Mouse (Mus musculus) right cerebral cortex, adult 2 months (tissue): ENCODE measurements around the gene Vmn1r18.
A peak's percentile ranks its signal among the peaks of the same experiment; 100 is the strongest.
"Not testable (repeated sequence)": the region's sequence is repeated elsewhere in the genome, so short reads cannot be mapped to it uniquely, and the experiment has no call there.

Experiments
- DNase-seq, 2 experiments: peaks; one replicate each; pipeline ENCODE4 v3.0.0; 2021 to 2022; ENCODE audit warnings: low spot score in 2 of 2

Gene Vmn1r18

DNA sequence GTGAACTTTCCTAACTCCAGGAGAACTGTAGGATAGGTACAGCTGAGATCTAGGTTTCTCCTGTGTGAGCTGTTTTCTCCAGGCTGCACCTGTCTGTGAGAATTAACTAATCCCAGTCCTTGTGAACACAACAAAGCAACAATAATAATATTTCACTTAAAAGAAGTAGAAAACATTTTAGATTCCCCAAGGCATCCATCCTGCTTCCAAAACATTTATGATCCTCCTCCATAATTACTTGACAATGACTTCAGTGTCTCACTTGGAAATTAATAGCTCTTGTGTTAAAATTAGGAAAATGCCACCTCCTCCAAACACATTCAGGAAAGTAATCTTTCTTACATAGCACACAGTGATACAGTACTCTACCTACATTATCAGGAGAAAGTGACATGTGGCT is at the start of gene Vmn1r18:
Gene Vmn1r18, minus strand, starts transcription at position 101 of the 400 bp plus-strand sequence.
- DNase-seq: no peak

DNA sequence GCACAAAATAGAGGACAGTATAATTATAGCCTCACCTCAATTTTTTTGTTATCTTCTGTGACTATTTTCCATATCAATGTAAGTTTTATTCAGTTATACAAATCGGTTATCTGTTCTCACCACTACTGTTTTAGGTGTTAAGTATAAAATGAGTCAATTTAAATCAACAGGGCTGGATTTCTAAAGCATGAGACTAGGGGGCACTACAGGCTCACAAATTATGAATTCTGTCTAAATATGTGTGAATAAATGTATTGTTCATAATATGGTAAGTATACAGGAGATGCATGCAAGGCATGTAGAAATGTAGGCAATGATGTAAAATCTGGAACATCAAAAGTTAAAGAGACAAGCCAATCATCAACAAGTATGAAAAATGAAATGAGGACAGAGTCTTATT is 35.6 kb upstream of the Vmn1r18 start:
- peak; percentile 9 to 26 for DNase-seq

- DNase-seq: no peak
These were observed 33.0 kb upstream of the Vmn1r18 start, which contains the start of gene Vmn1r20 for GRCm38 (mm10) chr6:57428630-57429029. Vmn1r20 (plus strand) TSS chr6:57428930.

GRCm38 (mm10) chr6:57403480-57403879 is 7.9 kb upstream of the Vmn1r18 start, which contains the start of gene Vmn1r19:
Vmn1r19 (plus strand) TSS chr6:57403780.
- DNase-seq: not testable (repeated sequence)

GRCm38 (mm10) chr6:57367496-57367895 is 28.1 kb downstream of the Vmn1r18 start:
- no peak for DNase-seq

DNA sequence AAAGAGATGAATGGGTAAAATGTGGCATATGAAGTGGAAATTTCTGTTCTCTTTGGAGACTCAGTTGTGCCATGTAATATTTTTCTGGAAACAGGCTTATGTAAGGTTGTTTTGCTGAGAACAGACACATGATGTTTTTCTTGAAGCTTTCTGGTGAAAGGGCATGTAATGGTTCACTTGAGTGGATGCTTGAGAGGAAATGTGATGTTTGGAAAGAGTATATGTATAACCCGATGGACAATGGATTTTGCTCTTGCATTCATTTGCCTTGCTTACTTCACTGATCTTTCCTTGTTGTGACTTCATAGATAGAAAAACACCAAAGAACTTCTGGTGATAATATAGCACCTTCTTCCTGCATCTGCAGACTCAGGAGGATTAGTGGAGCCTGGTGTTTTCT is 29.7 kb downstream of the Vmn1r18 start:
- not testable (repeated sequence) for DNase-seq

- no peak for DNase-seq
These were observed 32.0 kb downstream of the Vmn1r18 start, which contains the start of gene Vmn1r17 for GRCm38 (mm10) chr6:57363627-57364026. Vmn1r17 (minus strand) TSS chr6:57363727.

DNA sequence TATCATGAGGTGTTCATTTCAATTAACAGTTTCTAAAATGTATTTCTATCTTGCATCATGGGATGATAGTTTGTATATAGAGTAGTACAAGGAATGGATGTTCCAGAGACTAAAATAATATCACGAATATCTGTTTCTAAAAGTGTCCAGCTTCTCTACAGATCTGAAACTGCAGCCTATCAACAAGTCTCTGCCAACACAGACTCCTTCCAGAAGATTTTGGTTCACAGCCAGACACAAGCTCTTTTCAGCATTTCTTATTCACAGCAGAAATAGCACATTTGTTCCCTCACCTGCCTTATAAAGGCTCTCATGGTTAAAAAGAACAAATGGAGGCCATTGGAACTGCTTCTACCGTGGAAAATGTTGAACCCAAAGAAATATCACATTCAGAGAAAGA is 38.7 kb downstream of the Vmn1r18 start:
- peak; percentile 2 for DNase-seq

DNA sequence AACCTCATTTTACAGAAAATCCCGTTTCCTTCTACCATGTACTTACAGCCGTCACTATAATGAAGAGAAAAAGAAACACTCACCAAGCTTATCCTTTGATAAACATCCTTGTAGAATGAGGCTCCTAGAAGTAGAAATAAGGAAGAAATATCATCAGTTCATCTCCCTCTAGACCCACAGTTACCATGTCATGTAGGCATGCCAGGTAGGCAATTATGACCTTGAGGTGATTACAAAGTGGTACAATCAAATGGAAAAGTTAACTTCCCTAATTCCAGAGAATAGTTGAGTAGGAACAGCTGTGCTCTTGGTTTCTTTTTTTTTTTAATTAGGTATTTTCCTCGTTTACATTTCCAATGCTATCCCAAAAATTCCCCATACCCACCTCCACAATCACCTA is 66.2 kb downstream of the Vmn1r18 start, which contains the start of gene Vmn1r16:
Gene Vmn1r16, minus strand, starts transcription at position 101 of the 400 bp plus-strand sequence.
- DNase-seq: no peak
